Mouse (Mus musculus) spleen, adult 12 weeks (tissue): Measurements from ENCODE around the gene Mageb1.
"Not testable (repeated sequence)": the region's sequence is repeated elsewhere in the genome, so short reads cannot be mapped to it uniquely, and the experiment has no call there.

ENCODE experiments used
- DNase-seq: peaks from one replicate; pipeline ENCODE4 v3.0.0; 2022; ENCODE audit warnings: low spot score

The Mageb1 gene

DNA sequence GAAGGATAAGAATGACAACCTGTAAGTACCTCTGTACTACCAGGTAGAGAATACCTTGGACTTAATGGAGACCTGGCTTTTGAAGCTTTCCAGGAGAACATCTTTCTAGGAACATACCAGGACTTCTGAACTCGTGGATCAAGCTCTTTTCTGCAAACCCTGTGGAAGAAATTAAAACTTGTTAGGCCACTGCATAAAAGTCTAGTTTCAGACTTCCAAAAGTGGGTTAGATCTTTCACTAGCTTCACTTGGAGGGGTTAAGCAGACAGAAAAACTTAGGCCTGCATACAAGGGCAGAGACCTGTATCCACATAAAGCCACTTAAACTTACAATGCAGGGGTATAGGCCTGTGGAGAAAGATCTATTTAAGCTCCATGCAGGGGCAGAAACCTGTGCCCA, at the start of gene Mageb1:
TSS of gene Mageb1 (minus strand) at position 101 of the 400 bp plus-strand sequence.
- DNase-seq = not testable (repeated sequence)
